Mouse (Mus musculus) testis, adult 2 months (tissue): ENCODE data around the gene Proca1. TPM values are rescaled to one million over a fixed set of nuclear protein-coding genes. Genes with fewer than 3 reads are reported as not detected.

Experiments used
- H3K27ac ChIP-seq: fragments of 200-500 bp; 2 replicates; pipeline ENCODE4 v1.5.1; 2012; ENCODE audit warnings: low read depth, low read length; ENCODE audit not compliant: control insufficient read depth, insufficient read depth
- H3K27me3 ChIP-seq: fragments of 200-500 bp; 2 replicates; pipeline ENCODE4 v1.6.1; 2012; ENCODE audit warnings: mild to moderate bottlenecking, low read length, moderate library complexity; ENCODE audit not compliant: control insufficient read depth, insufficient read depth
- H3K36me3 ChIP-seq: fragments of 200-500 bp; 2 replicates; pipeline ENCODE4 v1.6.1; 2012; ENCODE audit warnings: mild to moderate bottlenecking, low read length; ENCODE audit not compliant: control insufficient read depth, insufficient read depth
- H3K4me1 ChIP-seq: fragments of 200-500 bp; 2 replicates; pipeline ENCODE4 v1.6.1; 2012; ENCODE audit warnings: low read length; ENCODE audit not compliant: control insufficient read depth, insufficient read depth
- H3K4me3 ChIP-seq: fragments of 200-500 bp; 2 replicates; pipeline ENCODE4 v1.5.1; 2012; ENCODE audit warnings: low read depth, mild to moderate bottlenecking, low read length, moderate library complexity, mixed read lengths; ENCODE audit not compliant: control insufficient read depth
- CTCF ChIP-seq: fragments of 200-500 bp; IDR thresholded peaks from 2 replicates; pipeline ENCODE4 v1.5.1; 2012; ENCODE audit warnings: low read depth, mild to moderate bottlenecking, inconsistent platforms, low read length, moderate library complexity; ENCODE audit not compliant: control insufficient read depth, insufficient read depth, insufficient replicate concordance
- POLR2A ChIP-seq: fragments of 200-500 bp; IDR thresholded peaks from 2 replicates; pipeline ENCODE4 v1.6.1; 2012; ENCODE audit warnings: low read depth, mild to moderate bottlenecking, inconsistent platforms, low read length, moderate library complexity; ENCODE audit not compliant: control insufficient read depth
- polyA plus RNA-seq: library from polyadenylated mRNA; depleted of rRNA; stranded (reverse); fragments of >200 nt; gene quantifications from 2 replicates; pipeline ENCODE4 v1.2.3, GENCODE M21; 2012

The Proca1 gene
- polyA plus RNA-seq, 1 experiment: 191 TPM

DNA sequence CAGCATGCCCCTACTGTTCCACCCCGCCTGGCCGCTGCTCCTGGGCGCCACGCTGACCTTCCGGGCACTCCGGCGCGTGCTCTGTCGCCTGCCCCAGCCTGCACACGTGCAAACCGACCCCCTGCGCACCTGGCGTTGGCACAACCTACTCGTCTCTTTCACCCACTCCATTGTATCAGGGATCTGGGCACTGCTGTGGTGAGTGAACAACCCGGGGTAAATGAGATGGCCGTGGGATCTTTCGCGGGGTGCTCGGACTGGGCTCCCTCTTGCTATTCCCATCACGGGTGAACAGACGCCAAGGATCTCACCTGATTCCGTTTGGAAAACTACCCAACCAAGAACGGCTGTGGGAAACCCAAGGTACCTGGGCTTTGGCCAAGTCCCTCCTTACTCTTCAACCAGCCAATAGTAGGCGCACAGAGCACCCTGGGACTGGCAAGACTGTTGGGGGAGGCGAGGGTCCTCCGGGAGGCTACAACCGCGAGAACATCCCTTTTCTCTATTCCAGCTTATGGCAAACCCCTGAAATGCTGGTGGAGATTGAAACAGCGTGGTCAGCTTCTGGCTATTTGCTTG lies 14.2 kb upstream of the Proca1 start:
- peaks cover 1% of the 10 kb centered on the region for H3K36me3 ChIP-seq
- H3K4me1 ChIP-seq: peaks cover 25% of the 10 kb centered on the region
- peak overlapping the region; percentile 88 for H3K4me3 ChIP-seq
- peak overlapping the region; percentile 85 for H3K27ac ChIP-seq
- no peaks in the 10 kb centered on the region for H3K27me3 ChIP-seq
- no peak; the same call in 1 of the 2 replicates for TF ChIP-seq POLR2A
- no peak for TF ChIP-seq CTCF

DNA sequence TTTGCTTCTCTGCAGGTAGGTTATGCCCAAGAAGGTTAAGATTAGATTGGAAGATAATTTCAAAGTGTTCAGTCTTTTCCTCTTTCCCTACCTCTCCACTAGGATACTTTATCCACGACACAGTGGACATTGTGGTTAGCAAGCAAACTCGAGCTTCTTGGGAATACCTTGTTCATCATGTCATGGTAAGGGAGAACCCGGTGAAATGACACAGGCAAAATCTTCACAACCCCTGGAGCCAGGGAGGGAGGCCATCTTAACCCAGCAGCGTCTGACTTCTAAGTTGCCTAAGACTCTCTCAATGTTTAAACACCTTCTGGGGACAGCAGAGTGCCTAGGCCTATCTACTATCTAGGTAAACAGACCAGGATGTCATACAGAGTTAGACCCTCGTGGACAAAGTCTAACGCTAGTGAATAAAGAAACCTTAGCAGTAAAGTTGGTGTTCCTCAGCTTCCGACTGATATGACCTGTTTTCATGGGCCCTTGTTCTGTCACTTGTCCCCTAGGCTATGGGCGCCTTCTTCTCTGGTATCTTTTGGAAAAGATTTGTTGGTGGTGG lies 13.7 kb upstream of the Proca1 start:
- Histone ChIP-seq H3K27ac (peak overlapping the region; percentile 85), H3K27me3 (no peaks in the 10 kb centered on the region), H3K4me1 (peaks cover 25% of the 10 kb centered on the region), H3K4me3 (peak overlapping the region; percentile 88), H3K36me3 (peaks cover 1% of the 10 kb centered on the region)
- TF ChIP-seq CTCF (no peak), POLR2A (no peak)

DNA sequence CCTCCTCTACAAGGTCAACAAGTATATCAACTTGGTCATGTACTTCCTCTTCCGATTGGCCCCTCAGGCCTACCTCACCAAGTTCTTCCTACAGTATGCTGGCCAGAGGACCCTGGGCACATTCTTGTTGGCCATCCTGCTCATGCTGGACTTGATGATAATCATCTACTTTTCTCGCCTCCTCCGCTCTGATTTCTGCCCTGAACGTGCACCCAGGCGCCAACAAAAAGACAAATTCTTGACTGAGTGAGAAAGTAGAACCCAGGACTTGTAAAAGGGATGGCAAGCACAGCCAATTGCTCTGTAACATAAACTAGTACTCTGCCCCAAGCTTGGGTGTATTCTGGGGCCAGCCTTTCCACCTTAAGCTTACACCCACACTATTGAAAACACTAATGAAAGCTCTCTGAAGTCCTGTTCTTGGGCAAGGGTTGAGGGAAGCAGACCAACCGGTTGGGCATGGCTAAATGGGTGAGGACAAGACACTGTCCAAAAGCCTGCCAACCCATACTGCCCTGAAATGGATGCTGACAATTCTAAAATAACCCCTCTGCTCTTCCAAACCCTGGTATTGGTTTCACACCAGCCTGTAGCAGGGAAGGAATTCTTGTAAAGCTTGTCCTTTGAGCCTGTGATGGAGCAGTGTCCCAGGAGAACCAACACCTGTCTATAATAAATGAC lies 13.0 kb upstream of the Proca1 start:
- no peaks in the 10 kb centered on the region for H3K27me3 ChIP-seq
- H3K4me3 ChIP-seq: no peak overlapping the region
- no peak overlapping the region for H3K27ac ChIP-seq
- TF ChIP-seq POLR2A: no peak
- no peak for TF ChIP-seq CTCF
- H3K4me1 ChIP-seq: peaks cover 25% of the 10 kb centered on the region
- H3K36me3 ChIP-seq: peaks cover 1% of the 10 kb centered on the region

GRCm38 (mm10) chr11:78181830-78182357 lies 11.3 kb upstream of the Proca1 start:
- peaks cover 22% of the 10 kb centered on the region for H3K4me1 ChIP-seq
- TF ChIP-seq CTCF: no peak
- no peak for TF ChIP-seq POLR2A

DNA sequence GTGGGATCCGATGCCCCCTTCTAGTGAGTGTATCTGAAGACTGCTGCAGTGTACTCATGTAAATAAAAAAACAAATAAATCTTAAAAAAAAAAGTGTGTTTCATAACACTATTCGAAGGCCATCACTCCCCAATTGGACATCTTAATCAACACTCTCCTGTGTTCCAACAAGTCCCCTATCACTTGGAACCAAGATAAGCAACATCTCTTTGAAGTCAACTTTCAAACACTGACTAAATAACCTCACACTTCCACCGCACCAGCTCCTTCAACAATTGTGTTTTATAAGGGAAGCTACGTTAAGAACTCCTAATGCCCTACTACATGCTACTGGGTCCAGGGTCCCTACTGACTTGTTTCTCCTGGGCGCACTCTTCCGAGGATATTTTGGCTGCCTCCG lies 10.7 kb upstream of the Proca1 start:
- Histone ChIP-seq H3K4me1 (peaks cover 16% of the 10 kb centered on the region), H3K27ac (no peak overlapping the region), H3K27me3 (no peaks in the 10 kb centered on the region), H3K4me3 (peak overlapping the region; percentile 100), H3K36me3 (peaks cover 1% of the 10 kb centered on the region)
- TF ChIP-seq POLR2A (no peak), CTCF (no peak)

More at GRCm38 (mm10) chr11:78181830-78182357, 11.3 kb upstream of the Proca1 start:
- Histone ChIP-seq H3K36me3 (peaks cover 1% of the 10 kb centered on the region), H3K27me3 (no peaks in the 10 kb centered on the region), H3K4me3 (no peak overlapping the region), H3K27ac (no peak overlapping the region)

GRCm38 (mm10) chr11:78182961-78183844 lies 10.0 kb upstream of the Proca1 start, which contains the start of gene Rpl23a:
Gene Rpl23a (minus strand): TSS chr11:78183584.
- peak within 1 kb of the TSS; percentile 100 for H3K4me3 ChIP-seq
- H3K36me3 ChIP-seq: peaks cover 1% of the 10 kb centered on the region
- peak within 1 kb of the TSS; percentile 96 for H3K27ac ChIP-seq
- peaks cover 11% of the 10 kb centered on the region for H3K4me1 ChIP-seq
- TF ChIP-seq POLR2A (peak; percentile 74), CTCF (no peak)
- H3K27me3 ChIP-seq: no peaks in the 10 kb centered on the region
